Mouse (Mus musculus) CH12.LX (cell line): ENCODE results near the gene Gm960. TPM values are rescaled to one million over a fixed set of nuclear protein-coding genes. Genes with fewer than 3 reads are reported as not detected.
A peak's percentile ranks its signal among the peaks of the same experiment; 100 is the strongest.

Source experiments
- DNase-seq: peaks from one replicate; pipeline ENCODE4 v3.0.0-alpha.2; 2013; ENCODE audit errors: extremely low read depth
- H3K27ac ChIP-seq: 2 replicates; pipeline ENCODE4 v1.5.1; 2012; ENCODE audit warnings: low read depth, mild to moderate bottlenecking, control low read depth, moderate library complexity; ENCODE audit not compliant: insufficient read depth
- H3K27me3 ChIP-seq: replicated peaks from 2 replicates; pipeline ENCODE3; 2012; ENCODE audit warnings: inconsistent platforms
- H3K36me3 ChIP-seq, 2 experiments: replicated peaks in 1 of 2; 2 replicates each; pipeline versions ENCODE3 to v1.6.1; 2012; ENCODE audit warnings: inconsistent platforms in 1 of 2, low read length in 1 of 2, mild to moderate bottlenecking in 1 of 2, mixed read lengths in 1 of 2, moderate library complexity in 1 of 2; ENCODE audit not compliant: control insufficient read depth in 1 of 2, insufficient read depth in 1 of 2
- H3K4me1 ChIP-seq, 2 experiments: 2 replicates each; pipeline ENCODE4 v1.6.1; 2012; ENCODE audit warnings: inconsistent platforms in 1 of 2, moderate library complexity in 1 of 2; ENCODE audit not compliant: insufficient read depth in 2 of 2, control insufficient read depth in 1 of 2
- H3K4me2 ChIP-seq: 2 replicates; pipeline ENCODE4 v1.6.1; 2012; ENCODE audit warnings: low read depth, mild to moderate bottlenecking, control low read depth; ENCODE audit not compliant: poor library complexity, insufficient read depth, severe bottlenecking
- H3K4me3 ChIP-seq, 3 experiments: fragments of 150-350 bp in 1 of 3; sonication (generic) in 1 of 3; replicated peaks in 1 of 3; 2 replicates each; pipeline versions ENCODE3 to v1.5.1; 2011 to 2012; ENCODE audit warnings: low read depth in 2 of 3, low read length in 2 of 3, mild to moderate bottlenecking in 2 of 3, moderate library complexity in 2 of 3, control low read depth in 1 of 3, improper control_type of control experiment in 1 of 3, inconsistent platforms in 1 of 3, mixed read lengths in 1 of 3; ENCODE audit not compliant: poor library complexity in 1 of 3
- H3K79me2 ChIP-seq: replicated peaks from 2 replicates; pipeline ENCODE4 v1.6.1; 2012; ENCODE audit warnings: mild to moderate bottlenecking, moderate library complexity; ENCODE audit not compliant: control insufficient read depth, poor library complexity, insufficient read depth, severe bottlenecking; ENCODE audit errors: extremely low read depth
- H3K9ac ChIP-seq: 2 replicates; pipeline ENCODE4 v1.6.1; 2012; ENCODE audit warnings: low read depth, mild to moderate bottlenecking, control low read depth, moderate library complexity; ENCODE audit not compliant: insufficient read depth
- H3K9me3 ChIP-seq: replicated peaks from 2 replicates; pipeline ENCODE3; 2012; ENCODE audit warnings: low read length, inconsistent platforms, mixed read lengths
- BHLHE40 ChIP-seq: IDR thresholded peaks from 2 replicates; pipeline ENCODE4 v1.6.1; 2011; ENCODE audit warnings: mild to moderate bottlenecking, low read depth, low read length, improper control_type of control experiment
- CHD2 ChIP-seq: IDR thresholded peaks from 2 replicates; pipeline ENCODE4 v1.6.1; 2011; ENCODE audit warnings: low read length, improper control_type of control experiment
- CTCF ChIP-seq, 2 experiments: IDR thresholded peaks in 1 of 2; conservative IDR thresholded peaks in 1 of 2; 2 replicates each; pipeline ENCODE4 v1.5.1; 2011 to 2012; ENCODE audit warnings: low read depth in 2 of 2, low read length in 2 of 2, improper control_type of control experiment in 1 of 2, inconsistent platforms in 1 of 2, mild to moderate bottlenecking in 1 of 2, moderate library complexity in 1 of 2
- E2F4 ChIP-seq: IDR thresholded peaks from 2 replicates; pipeline ENCODE4 v1.6.1; 2011; ENCODE audit warnings: low read depth, low read length, improper control_type of control experiment; ENCODE audit not compliant: insufficient replicate concordance
- ETS1 ChIP-seq: conservative IDR thresholded peaks from 2 replicates; pipeline ENCODE4 v1.6.1; 2012; ENCODE audit warnings: low read depth, mild to moderate bottlenecking, inconsistent platforms, low read length, improper control_type of control experiment, moderate library complexity
- GABPA ChIP-seq: IDR thresholded peaks from 2 replicates; pipeline ENCODE4 v1.6.1; 2012; ENCODE audit warnings: low read depth, low read length, improper control_type of control experiment, inconsistent platforms; ENCODE audit not compliant: insufficient replicate concordance
- JUN ChIP-seq: IDR thresholded peaks from 2 replicates; pipeline ENCODE4 v1.6.1; 2011; ENCODE audit warnings: low read depth, mild to moderate bottlenecking, low read length, improper control_type of control experiment, moderate library complexity; ENCODE audit not compliant: insufficient read depth
- JUND ChIP-seq: conservative IDR thresholded peaks from 2 replicates; pipeline ENCODE4 v1.6.1; 2011; ENCODE audit warnings: low read depth, low read length, improper control_type of control experiment
- MAX ChIP-seq: IDR thresholded peaks from 2 replicates; pipeline ENCODE4 v1.6.1; 2011; ENCODE audit warnings: low read length, improper control_type of control experiment
- NRF1 ChIP-seq: IDR thresholded peaks from 2 replicates; pipeline ENCODE4 v1.6.1; 2014; ENCODE audit warnings: low read depth, mild to moderate bottlenecking, inconsistent platforms, low read length, improper control_type of control experiment, moderate library complexity
- PAX5 ChIP-seq: IDR thresholded peaks from 2 replicates; pipeline ENCODE4 v1.6.1; 2012; ENCODE audit warnings: low read length, inconsistent platforms, mixed read lengths
- RAD21 ChIP-seq: IDR thresholded peaks from 2 replicates; pipeline ENCODE4 v1.6.1; 2011; ENCODE audit warnings: low read depth, mild to moderate bottlenecking, low read length, improper control_type of control experiment, moderate library complexity
- RCOR1 ChIP-seq: conservative IDR thresholded peaks from 2 replicates; pipeline ENCODE4 v1.6.1; 2012; ENCODE audit warnings: low read depth, mild to moderate bottlenecking, inconsistent platforms, low read length, improper control_type of control experiment
- SMC3 ChIP-seq: IDR thresholded peaks from 2 replicates; pipeline ENCODE4 v1.6.1; 2011; ENCODE audit warnings: low read depth, low read length, improper control_type of control experiment
- TCF12 ChIP-seq: IDR thresholded peaks from 2 replicates; pipeline ENCODE4 v1.6.1; 2014; ENCODE audit warnings: low read depth, mild to moderate bottlenecking, inconsistent platforms, low read length, improper control_type of control experiment
- USF2 ChIP-seq: conservative IDR thresholded peaks from 2 replicates; pipeline ENCODE4 v1.6.1; 2011; ENCODE audit warnings: low read depth, low read length, improper control_type of control experiment
- ZC3H11A ChIP-seq: IDR thresholded peaks from 2 replicates; pipeline ENCODE4 v1.6.1; 2012; ENCODE audit warnings: low read depth, mild to moderate bottlenecking, inconsistent platforms, low read length, improper control_type of control experiment
- ZMIZ1 ChIP-seq: IDR thresholded peaks from 2 replicates; pipeline ENCODE4 v1.6.1; 2012; ENCODE audit warnings: low read depth, mild to moderate bottlenecking, inconsistent platforms, low read length, improper control_type of control experiment
- ZNF384 ChIP-seq: IDR thresholded peaks from 2 replicates; pipeline ENCODE4 v1.6.1; 2012; ENCODE audit warnings: low read depth, low read length, improper control_type of control experiment, inconsistent platforms
- dilution Hi-C: fragments of 300-500 bp; cut with MboI; formaldehyde crosslinking; loops from 2 replicates; pipeline ENCODE4 v1.14.3; 2020; ENCODE audit warnings: low sequenced_read_pairs; ENCODE audit not compliant: extremely low pct_unique_long_range_greater_than_20kb, extremely low pct_ligation_motif_present
- in situ Hi-C: fragments of 300-500 bp; cut with MboI; formaldehyde crosslinking; loops from 3 replicates; pipeline ENCODE4 v1.14.3; 2019; ENCODE audit warnings: low sequenced_read_pairs, low pct_ligation_motif_present, low pct_unique_long_range_greater_than_20kb, mixed read lengths
- polyA plus RNA-seq: library from polyadenylated mRNA; unstranded; fragments of >175 nt; gene quantifications from 2 replicates; pipeline ENCODE4 v1.2.1, GENCODE M21; 2012; ENCODE audit warnings: low read depth; ENCODE audit not compliant: insufficient read length
- total RNA-seq, 2 experiments: library from RNA; depleted of rRNA; stranded (reverse); fragments of 300-350 nt in 1 of 2; fragments of >200 nt in 1 of 2; gene quantifications; 2 replicates each; pipeline ENCODE4 v1.2.3; 2012 to 2014

Gm960 gene
- total and polyA plus RNA-seq, 3 experiments: 0.38 TPM; not detected in 2

- Histone ChIP-seq H3K4me1 (no peaks in the 10 kb centered on the region), H3K79me2 (no peaks in the 10 kb centered on the region), H3K9ac (no peak overlapping the region), H3K27ac (no peak overlapping the region), H3K27me3 (peaks cover 10% of the 10 kb centered on the region), H3K9me3 (no peaks in the 10 kb centered on the region), H3K36me3 (no peaks in the 10 kb centered on the region), H3K4me2 (no peak overlapping the region), H3K4me3 (no peak overlapping the region)
- dilution Hi-C loops (no loop called here), in situ Hi-C loops (loop anchor here (25.0 kb wide), 2 partner anchors 218 to 343 kb away; partner anchors contain the start of genes Ctsf and Npas4)
- TF ChIP-seq SMC3 (peak; percentile 47), JUND (no peak), CTCF (conservative IDR thresholded peaks at IDR 0.05 in 1 of 2, IDR thresholded peaks at IDR 0.05 in 1 of 2; ENCODE audit: low read depth in 2 of 2, low read length in 2 of 2) (peak; percentile 19 to 58; a peak in 2 of 4 replicates), RAD21 (peak; percentile 51)
- no peak for DNase-seq
Measured at GRCm38 (mm10) chr19:4644271-4644670, 54.2 kb downstream of the Gm960 start.

- DNase-seq: no peak
- H3K79me2 ChIP-seq: no peaks in the 10 kb centered on the region
- H3K9ac ChIP-seq: no peak overlapping the region
- peaks cover 7% of the 10 kb centered on the region for H3K27me3 ChIP-seq
- H3K9me3 ChIP-seq: no peaks in the 10 kb centered on the region
- H3K4me1 ChIP-seq: no peaks in the 10 kb centered on the region
- no peak overlapping the region for H3K4me3 ChIP-seq
- TF ChIP-seq RAD21: peak; percentile 8
- TF ChIP-seq USF2: no peak
- no peak for TF ChIP-seq CHD2
- TF ChIP-seq CTCF (conservative IDR thresholded peaks at IDR 0.05 in 1 of 2, IDR thresholded peaks at IDR 0.05 in 1 of 2; ENCODE audit: low read depth in 2 of 2, low read length in 2 of 2): peak in 1 of 2 experiments; percentile 26; a peak in 2 of 4 replicates
- TF ChIP-seq, all 38 proteins: peak for 2
- in situ Hi-C loops (loop anchor here (25.0 kb wide), 2 partner anchors 226 to 351 kb away; partner anchors contain the start of genes Ctsf and Npas4), dilution Hi-C loops (no loop called here)
- Histone ChIP-seq H3K4me2 (no peak overlapping the region), H3K27ac (no peak overlapping the region), H3K36me3 (no peaks in the 10 kb centered on the region)
Measured at GRCm38 (mm10) chr19:4635986-4636385, 62.5 kb downstream of the Gm960 start.

- H3K79me2 ChIP-seq: no peaks in the 10 kb centered on the region; the same call in 1 of the 2 replicates
- H3K9ac ChIP-seq: no peak overlapping the region
- H3K4me3 ChIP-seq: no peak overlapping the region
- peaks cover 10 to 37% of the 10 kb centered on the region in 2 experiments; a peak in 3 of 4 replicates for H3K4me1 ChIP-seq
- peaks cover 2 to 7% of the 10 kb centered on the region in 2 experiments for H3K36me3 ChIP-seq
- in situ Hi-C loops (loop anchor here (5.0 to 25.0 kb wide), 4 partner anchors 113 to 358 kb away; partner anchors contain the start of genes 2010003K11Rik, Ctsf and Npas4), dilution Hi-C loops (no loop called here)
- H3K27ac ChIP-seq: no peak overlapping the region
- H3K4me2 ChIP-seq: no peak overlapping the region
- TF ChIP-seq RAD21 (peak; percentile 90), NRF1 (no peak), ZNF384 (peak; percentile 84), CTCF (conservative IDR thresholded peaks at IDR 0.05 in 1 of 2, IDR thresholded peaks at IDR 0.05 in 1 of 2; ENCODE audit: low read depth in 2 of 2, low read length in 2 of 2) (peak; percentile 87 to 92), GABPA (no peak), RCOR1 (no peak), ZC3H11A (no peak), PAX5 (no peak), SMC3 (peak; percentile 75), JUND (no peak), MAX (no peak), E2F4 (no peak), ZMIZ1 (no peak), TCF12 (no peak), JUN (no peak), BHLHE40 (no peak), ETS1 (no peak)
- no peaks in the 10 kb centered on the region for H3K9me3 ChIP-seq
- DNase-seq: peak; percentile 79
- peaks cover under 1% of the 10 kb centered on the region for H3K27me3 ChIP-seq
Measured at GRCm38 (mm10) chr19:4628819-4629218, 69.6 kb downstream of the Gm960 start.
